Mouse (Mus musculus): ENCODE results near the gene Pdia3.

- TF ChIP-seq CTCF (IDR thresholded peaks at IDR 0.05; ENCODE audit: low read depth) (no peak), EP300 (IDR thresholded peaks at IDR 0.05; ENCODE audit: low read depth) (no peak)
These were observed 70.0 kb downstream of the Pdia3 start for GRCm38 (mm10) chr2:121483576-121483975.
